Mouse (Mus musculus) colon, adult 2 months (tissue): ENCODE measurements around the gene Gm3043. TPM values are rescaled to one million over a fixed set of nuclear protein-coding genes. Genes with fewer than 3 reads are reported as not detected.

Source experiments
- polyA plus RNA-seq: library from polyadenylated mRNA; depleted of rRNA; stranded (reverse); fragments of >200 nt; gene quantifications from 2 replicates; pipeline ENCODE4 v1.2.3, GENCODE M21; 2012; rRNA removed

The Gm3043 gene
- not detected in 2 replicates for polyA plus RNA-seq

GRCm38 (mm10) chr14:3688483-3688882, at the start of gene Gm3043:
TSS of gene Gm3043 (plus strand) at chr14:3688783.

GRCm38 (mm10) chr14:3651730-3652129, 36.9 kb upstream of the Gm3043 start, which contains the start of gene Gm3020:
TSS of gene Gm3020 (plus strand) at chr14:3652030.

Other genes starting within 250 kb of the Gm3043 start
- gene Gm10408, start 239.4 kb upstream of the Gm3043 start, polyA plus RNA-seq = not detected in 2 replicates
- gene Gm3012, start 54.3 kb upstream of the Gm3043 start, polyA plus RNA-seq = not detected in 2 replicates
- gene Gm3020, start 36.8 kb upstream of the Gm3043 start, polyA plus RNA-seq = 0.07 TPM in 1 of 2 replicates, not detected in the other
- 0.06 TPM in 1 of 2 replicates, not detected in the other for gene Gm3002, start 121.3 kb downstream of the Gm3043 start, polyA plus RNA-seq
- gene Gm3033, start 157.5 kb downstream of the Gm3043 start, polyA plus RNA-seq = not detected in 2 replicates
- not detected in 2 replicates for gene Gm2916, start 195.4 kb downstream of the Gm3043 start, polyA plus RNA-seq
- not detected in 2 replicates for gene Gm3029, start 243.0 kb downstream of the Gm3043 start, polyA plus RNA-seq